Mouse (Mus musculus) frontal cortex, postnatal 14 days (tissue): Measurements from ENCODE around the gene Pkn1.
A peak's percentile ranks its signal among the peaks of the same experiment; 100 is the strongest.

Source experiments
- DNase-seq, 2 experiments: peaks; one replicate each; pipeline ENCODE4 v3.0.0; 2022; ENCODE audit warnings: low spot score in 2 of 2

The Pkn1 gene

DNA sequence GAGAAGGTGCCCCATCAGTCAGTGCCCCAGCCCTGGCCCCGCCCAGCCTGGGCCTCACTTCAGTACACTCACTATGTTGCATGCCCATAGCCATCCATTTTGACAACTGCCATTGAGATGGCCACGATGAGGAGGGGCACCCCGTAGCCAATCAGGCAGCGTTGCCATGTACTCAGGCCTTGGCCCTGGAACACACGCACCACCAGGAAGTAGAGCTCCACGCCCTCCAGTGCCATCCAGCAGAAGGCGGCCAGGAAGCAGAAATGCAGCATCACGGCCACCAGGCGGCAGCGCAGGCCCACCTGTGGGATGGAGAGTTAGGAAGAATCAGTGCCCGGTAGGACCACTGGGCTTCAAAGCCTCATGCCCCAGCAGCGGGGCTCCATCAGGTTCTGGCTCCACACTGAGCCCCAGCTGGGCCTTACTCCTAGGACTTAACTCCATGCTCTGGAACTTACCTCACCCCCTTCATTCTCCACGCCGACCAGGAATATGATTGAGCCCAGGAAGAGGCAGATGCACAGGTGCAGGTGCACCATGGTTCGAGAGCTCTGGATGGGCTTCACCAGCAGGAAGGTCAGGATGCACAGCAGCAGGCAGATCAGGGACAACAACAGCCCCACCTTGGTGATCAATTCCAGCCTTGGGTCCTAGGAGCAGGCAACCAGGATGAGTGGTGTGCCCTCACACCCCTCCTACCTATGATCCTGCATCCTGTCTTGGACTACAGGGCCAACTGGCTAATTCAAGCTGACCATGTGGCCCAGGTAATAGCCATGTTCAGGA lies 25.9 kb upstream of the Pkn1 start:
- DNase-seq, result peak; percentile 74 to 78

DNA sequence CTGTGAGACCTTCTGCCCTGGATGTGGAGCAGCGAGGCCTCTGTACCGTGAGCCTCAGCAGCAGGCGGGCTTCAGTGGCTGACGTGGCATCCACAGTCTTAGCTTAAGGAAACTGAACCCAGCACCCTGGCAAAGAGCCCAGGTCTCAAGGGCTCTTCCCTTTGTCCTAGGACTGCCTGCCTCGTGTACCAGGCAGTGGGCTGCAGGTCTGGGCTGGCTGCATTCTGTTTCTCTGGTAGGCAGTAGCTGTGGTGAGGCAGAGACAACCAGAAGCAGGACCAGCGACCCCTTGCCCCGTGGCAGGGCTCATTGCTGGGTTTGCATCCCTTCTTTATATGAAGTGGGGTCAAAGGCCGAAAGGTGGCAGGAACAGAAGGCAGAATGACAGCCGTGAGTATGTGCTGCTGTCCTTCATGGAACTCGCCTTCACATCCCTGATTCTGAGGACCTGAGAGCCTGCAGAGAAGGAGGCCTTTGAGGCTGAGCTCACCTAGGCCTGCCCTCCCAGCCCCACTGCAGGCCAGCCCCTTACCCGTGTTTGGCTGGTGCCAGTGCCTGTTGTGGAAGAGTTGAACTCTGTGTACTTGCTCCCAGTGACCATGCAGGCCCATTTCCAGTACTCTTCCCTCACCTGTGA lies 24.6 kb upstream of the Pkn1 start:
- DNase-seq, result no peak

DNA sequence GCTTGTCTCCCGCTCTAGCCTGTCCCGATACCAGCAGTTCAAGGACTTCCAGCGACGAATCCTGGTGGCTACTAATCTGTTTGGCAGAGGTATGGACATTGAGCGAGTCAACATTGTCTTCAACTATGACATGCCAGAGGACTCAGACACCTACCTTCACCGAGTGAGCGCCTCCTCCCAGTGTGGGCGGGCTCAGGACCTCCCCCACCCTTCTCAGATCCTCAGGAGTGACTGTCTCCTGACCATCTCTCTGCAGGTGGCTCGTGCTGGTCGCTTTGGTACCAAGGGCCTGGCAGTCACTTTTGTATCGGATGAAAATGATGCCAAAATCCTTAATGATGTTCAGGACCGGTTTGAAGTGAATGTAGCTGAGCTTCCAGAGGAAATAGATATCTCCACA lies 23.7 kb upstream of the Pkn1 start:
- DNase-seq, result no peak

GRCm38 (mm10) chr8:83721405-83722025 lies 22.5 kb upstream of the Pkn1 start:
- no peak for DNase-seq

GRCm38 (mm10) chr8:83719693-83720092 lies 20.7 kb upstream of the Pkn1 start:
- no peak for DNase-seq

- no peak for DNase-seq
Observed at GRCm38 (mm10) chr8:83719048-83719447, 20.1 kb upstream of the Pkn1 start.

GRCm38 (mm10) chr8:83716563-83716962 lies 17.6 kb upstream of the Pkn1 start:
- DNase-seq, result no peak

DNA sequence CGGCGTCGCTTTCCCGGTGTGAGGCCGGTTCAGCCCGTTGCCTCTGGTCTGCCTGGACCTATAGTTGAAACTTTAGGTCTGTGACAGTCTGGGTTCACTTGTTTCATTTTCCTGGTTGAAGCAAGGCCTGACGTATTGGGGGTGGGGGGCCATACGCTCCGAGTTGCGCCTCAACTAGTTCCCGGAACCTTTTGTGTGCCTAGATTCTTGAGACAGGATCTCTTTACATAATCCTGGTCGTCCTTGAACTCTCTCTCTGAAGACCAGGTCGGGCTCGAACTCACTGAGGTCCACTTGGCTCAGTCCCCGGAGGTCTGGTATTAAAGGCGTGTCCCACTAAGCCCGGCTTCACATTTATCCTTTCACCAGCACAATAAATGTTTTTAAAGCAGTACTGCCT lies 16.8 kb upstream of the Pkn1 start:
- no peak for DNase-seq

DNA sequence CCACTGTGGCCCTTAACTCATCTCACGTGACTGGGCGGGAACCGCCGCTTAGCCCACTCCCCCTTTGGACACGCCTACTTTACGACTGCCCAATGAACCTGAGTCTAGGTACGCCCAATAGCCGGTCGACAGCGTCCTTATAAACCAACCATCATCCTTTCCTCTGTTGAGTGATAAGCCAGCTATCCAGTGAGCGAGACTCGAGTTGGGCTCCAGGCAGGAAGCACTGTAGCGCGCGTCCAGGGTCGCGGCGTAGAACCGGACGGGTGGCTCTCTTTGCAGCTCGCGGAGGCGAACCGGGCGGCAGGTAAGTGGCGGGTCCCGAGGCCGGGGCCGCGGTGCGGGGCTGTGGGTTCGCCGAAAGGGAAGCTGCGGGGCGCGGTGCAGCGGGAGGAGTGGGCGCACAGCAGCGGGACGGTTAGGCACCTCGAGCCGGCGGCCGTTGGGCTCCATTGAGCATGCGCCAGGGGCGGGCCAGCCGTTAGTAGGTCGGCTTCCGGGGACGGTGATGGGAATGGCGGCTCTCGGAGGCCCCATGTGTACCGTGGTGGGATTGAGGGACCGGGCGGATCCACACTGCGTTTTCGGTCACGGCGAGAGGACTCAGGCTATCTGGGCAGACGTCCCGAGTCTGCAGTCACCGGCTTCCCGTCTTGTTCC lies 16.2 kb upstream of the Pkn1 start, which contains the start of gene Ddx39:
Ddx39 (plus strand) TSS at position 147 of the 660 bp plus-strand sequence.
- peak; percentile 93 to 97 for DNase-seq

- DNase-seq, result no peak
Observed at GRCm38 (mm10) chr8:83714676-83715030, 15.7 kb upstream of the Pkn1 start.

GRCm38 (mm10) chr8:83707554-83707953 lies 8.6 kb upstream of the Pkn1 start:
- no peak for DNase-seq

- no peak for DNase-seq
Observed at GRCm38 (mm10) chr8:83706411-83706810, 7.4 kb upstream of the Pkn1 start.

GRCm38 (mm10) chr8:83703426-83703825 lies 4.4 kb upstream of the Pkn1 start:
- DNase-seq, result no peak

- DNase-seq, result no peak
Observed at GRCm38 (mm10) chr8:83700423-83701085, 1.6 kb upstream of the Pkn1 start.

- no peak for DNase-seq
Observed at GRCm38 (mm10) chr8:83699566-83699965, 587 bp upstream of the Pkn1 start.

- DNase-seq, result peak in 1 of 2 experiments; percentile 44
Observed at GRCm38 (mm10) chr8:83698291-83698660, 703 bp downstream of the Pkn1 start.

- DNase-seq, result no peak
Observed at GRCm38 (mm10) chr8:83697374-83698220, 1.4 kb downstream of the Pkn1 start.

DNA sequence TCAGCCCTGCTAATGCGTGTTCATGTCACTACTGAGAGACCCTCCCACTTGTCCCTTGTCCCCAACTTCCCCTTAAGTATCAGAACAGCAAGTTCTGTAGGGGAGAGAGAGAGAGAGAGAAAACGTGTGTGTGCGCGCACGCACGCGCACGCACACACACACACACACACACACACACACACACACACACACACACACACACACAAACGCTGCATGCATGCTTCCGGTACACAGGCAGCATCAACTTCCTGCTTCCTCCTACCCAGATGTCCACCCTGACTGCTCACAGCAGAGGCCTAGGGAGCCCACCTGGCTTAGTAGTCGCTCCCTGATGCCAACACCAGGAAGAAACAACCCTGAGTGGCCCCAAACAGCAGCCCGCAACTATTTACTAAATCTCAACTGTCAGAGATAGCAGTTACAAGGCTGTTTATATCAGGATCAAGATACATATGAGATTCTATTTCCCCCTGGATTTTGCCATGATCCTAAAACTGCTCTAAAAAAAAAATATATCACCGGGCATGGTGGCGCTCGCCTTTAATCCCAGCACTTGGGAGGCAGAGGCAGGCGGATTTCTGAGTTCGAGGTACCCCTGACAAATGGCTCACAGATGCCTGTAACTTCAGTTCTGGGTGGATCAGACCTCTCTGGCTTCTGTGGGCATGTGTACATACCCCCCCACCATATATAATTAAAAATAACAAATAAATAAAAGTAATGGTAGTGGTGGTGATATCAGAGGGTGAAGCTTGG lies 3.5 kb downstream of the Pkn1 start:
- no peak for DNase-seq

DNA sequence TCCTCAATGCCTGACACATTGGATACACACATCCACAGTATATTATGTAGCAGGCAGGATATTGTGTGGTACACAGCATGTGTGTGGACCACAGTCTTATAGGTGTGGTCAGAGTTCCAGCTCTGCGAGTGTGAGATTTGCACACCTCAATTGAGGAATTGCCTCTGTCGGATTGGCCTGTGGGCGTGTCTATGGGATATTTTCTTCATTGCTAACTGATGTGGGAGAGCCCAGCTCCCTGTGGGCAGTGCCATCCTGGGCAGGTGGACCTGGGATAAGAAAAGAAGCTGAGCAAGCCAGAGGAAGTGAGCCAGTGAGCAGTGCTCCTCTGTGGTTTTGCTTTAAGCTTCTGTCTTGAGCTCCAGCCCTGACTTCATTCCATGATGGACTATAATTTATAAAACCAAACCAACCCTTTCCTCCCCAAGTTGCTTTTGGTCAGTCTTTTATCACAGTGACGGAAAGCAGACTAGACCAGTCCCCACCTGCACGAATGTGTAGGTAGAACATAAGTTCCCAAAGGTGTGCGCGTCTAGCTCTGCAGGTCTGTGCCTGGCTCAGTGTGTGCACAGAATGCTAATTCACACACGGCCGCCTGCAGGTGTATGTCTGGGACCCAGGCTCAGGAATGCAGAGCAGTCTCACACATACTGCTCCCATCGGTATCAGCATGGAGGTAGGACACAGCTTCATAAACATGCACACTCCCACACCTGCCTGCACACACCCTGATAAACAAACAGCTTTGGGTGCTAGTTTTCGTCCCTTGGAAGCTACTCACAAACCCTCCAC lies 4.4 kb downstream of the Pkn1 start:
- no peak for DNase-seq
